Mouse (Mus musculus) CD8-positive naive resting alpha-beta T cell, adult 2 months (primary cell): Measurements from ENCODE around the gene Rasal2.

Experiments used
- DNase-seq, 2 experiments: peaks; one replicate each; pipeline ENCODE4 v3.0.0; 2022; ENCODE audit warnings: low read depth in 2 of 2, low spot score in 2 of 2

Gene Rasal2

GRCm38 (mm10) chr1:157143326-157143932, 269.0 kb downstream of the Rasal2 start:
- DNase-seq: no peak

- DNase-seq: no peak
Observed at GRCm38 (mm10) chr1:157141014-157141413, 271.4 kb downstream of the Rasal2 start.

GRCm38 (mm10) chr1:157137854-157138241, 274.5 kb downstream of the Rasal2 start:
- DNase-seq: no peak

- no peak for DNase-seq
Observed at GRCm38 (mm10) chr1:157137132-157137853, 275.1 kb downstream of the Rasal2 start.

- no peak for DNase-seq
Observed at GRCm38 (mm10) chr1:157128219-157128618, 284.2 kb downstream of the Rasal2 start.

- no peak for DNase-seq
Observed at GRCm38 (mm10) chr1:157123836-157124235, 288.6 kb downstream of the Rasal2 start.

GRCm38 (mm10) chr1:157119168-157119567, 293.2 kb downstream of the Rasal2 start:
- no peak for DNase-seq

- no peak for DNase-seq
Observed at GRCm38 (mm10) chr1:157117440-157117839, 295.0 kb downstream of the Rasal2 start.

- no peak for DNase-seq
Observed at GRCm38 (mm10) chr1:157114492-157114891, 297.9 kb downstream of the Rasal2 start.

- no peak for DNase-seq
Observed at GRCm38 (mm10) chr1:157110287-157110835, 302.0 kb downstream of the Rasal2 start.

GRCm38 (mm10) chr1:157108580-157108979, 303.8 kb downstream of the Rasal2 start, which contains the start of gene Tex35:
TSS of gene Tex35 (minus strand) at chr1:157108680.
- DNase-seq: no peak

- DNase-seq: no peak
Observed at GRCm38 (mm10) chr1:157101122-157101865, 311.1 kb downstream of the Rasal2 start.

- DNase-seq: no peak
Observed at GRCm38 (mm10) chr1:157095534-157095933, 316.9 kb downstream of the Rasal2 start.

GRCm38 (mm10) chr1:157092622-157093021, 319.8 kb downstream of the Rasal2 start:
- DNase-seq: no peak

GRCm38 (mm10) chr1:157092140-157092539, 320.3 kb downstream of the Rasal2 start:
- DNase-seq: no peak

- DNase-seq: no peak
Observed at GRCm38 (mm10) chr1:157090835-157091234, 321.6 kb downstream of the Rasal2 start.

GRCm38 (mm10) chr1:157086097-157086994, 326.0 kb downstream of the Rasal2 start:
- peak in 1 of 2 experiments; percentile 25 for DNase-seq
